Mouse (Mus musculus): Measurements from ENCODE around the gene Vps33a.
A peak's percentile ranks its signal among the peaks of the same experiment; 100 is the strongest.

- peak; percentile 94 for TF ChIP-seq CTCF (IDR thresholded peaks at IDR 0.05; ENCODE audit: insufficient read depth, low read length)
- TF ChIP-seq POLR2A (IDR thresholded peaks at IDR 0.05; ENCODE audit: borderline replicate concordance, extremely low read depth, low read depth, low read length) = no peak
Observed at GRCm38 (mm10) chr5:123609843-123610242, 37.0 kb upstream of the Vps33a start.
